Mouse (Mus musculus): Measurements from ENCODE around the gene Ddx3y.

Gene Ddx3y

DNA sequence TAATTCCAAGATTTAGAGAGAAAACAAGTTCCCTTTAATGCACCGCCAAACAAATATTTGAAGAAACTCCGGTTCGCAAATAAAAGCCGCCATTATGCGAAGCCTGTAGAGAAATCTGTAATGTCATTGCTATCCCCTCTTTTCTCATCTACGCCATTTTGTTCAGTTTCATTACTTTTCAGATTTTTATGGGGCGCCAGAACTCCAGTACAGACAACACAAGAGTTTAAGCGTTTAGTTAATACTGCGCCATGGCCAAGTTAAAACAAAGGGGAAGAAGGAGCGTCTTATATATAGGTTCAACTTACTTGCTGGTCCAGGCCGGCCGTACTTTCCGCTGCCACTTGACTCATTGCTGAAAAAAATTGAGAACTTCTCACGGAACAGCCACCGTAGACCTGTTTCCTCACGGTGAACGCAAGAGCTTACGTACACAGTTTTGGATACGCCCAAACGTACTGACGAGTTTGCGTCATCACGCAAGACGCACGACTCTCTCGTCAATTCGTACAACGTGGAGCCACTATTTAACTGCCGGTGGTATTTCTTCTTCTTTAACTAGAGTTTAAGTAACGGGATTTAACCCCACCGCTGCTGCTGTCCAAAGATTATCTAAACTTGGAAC, at the start of gene Ddx3y:
Gene Ddx3y, minus strand, starts transcription at position 459 of the 625 bp plus-strand sequence.
- peak; percentile 38 for DNase-seq (ENCODE audit: low read depth, low spot score)

DNA sequence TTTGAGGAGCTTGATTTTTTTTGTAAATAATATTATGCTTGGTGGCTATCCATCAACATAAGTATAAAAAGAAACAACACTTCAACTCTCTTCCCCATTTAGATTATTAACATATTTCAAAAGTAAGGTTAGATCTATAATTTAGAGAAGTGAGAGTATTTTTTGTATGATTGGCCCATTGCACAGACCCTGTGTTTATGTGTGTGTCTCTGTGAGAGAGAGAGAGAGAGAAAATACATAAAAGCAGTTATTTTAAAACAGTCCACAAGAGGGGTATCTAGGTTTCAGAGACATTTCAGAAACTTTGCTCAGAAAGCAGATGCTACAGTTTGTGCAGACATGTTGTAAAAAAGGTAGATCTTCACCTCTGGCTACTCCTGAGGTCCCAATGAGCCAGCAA, 7.3 kb upstream of the Ddx3y start:
- DNase-seq (ENCODE audit: low read depth, low spot score) = no peak

DNA sequence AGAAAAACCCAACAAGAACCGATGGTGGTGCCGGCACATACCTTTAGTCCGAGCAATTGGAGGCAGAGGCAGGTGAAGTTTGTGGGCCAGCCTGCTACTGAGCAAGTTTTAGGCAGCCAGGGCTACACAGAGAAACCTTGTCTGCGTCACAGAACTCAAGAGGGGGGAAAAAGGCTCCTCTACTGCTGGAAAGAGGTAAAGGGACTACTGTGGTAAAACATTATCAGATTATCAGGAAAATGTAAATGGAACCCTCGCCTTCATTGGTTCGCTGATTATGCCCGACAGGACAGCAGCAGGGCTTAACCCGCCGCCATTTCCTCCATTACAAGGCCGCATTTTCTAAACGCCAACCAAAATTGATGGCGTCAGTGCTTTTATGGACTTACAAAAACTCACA, 694 bp downstream of the Ddx3y start:
- no peak for DNase-seq (ENCODE audit: low read depth, low spot score)

DNA sequence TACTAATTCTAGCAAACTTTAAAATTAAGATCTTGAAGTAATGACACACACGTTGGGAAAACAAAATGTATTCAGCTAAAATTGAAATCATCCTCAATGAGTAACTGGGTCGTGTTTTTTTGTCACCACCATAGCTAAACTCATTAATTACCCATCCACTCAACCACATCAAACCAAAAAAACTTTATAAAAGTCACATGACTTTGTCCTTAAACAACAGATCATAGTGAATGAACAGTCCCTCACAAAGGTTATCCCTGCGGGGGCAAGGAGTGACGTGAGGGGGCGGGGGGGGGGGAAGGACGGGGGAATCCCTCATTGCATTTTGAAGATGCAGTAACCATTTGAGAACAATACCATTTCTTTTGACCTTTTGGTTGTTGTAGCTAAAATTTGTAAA, 40.3 kb downstream of the Ddx3y start:
- no peak for DNase-seq (ENCODE audit: low read depth, low spot score)

DNA sequence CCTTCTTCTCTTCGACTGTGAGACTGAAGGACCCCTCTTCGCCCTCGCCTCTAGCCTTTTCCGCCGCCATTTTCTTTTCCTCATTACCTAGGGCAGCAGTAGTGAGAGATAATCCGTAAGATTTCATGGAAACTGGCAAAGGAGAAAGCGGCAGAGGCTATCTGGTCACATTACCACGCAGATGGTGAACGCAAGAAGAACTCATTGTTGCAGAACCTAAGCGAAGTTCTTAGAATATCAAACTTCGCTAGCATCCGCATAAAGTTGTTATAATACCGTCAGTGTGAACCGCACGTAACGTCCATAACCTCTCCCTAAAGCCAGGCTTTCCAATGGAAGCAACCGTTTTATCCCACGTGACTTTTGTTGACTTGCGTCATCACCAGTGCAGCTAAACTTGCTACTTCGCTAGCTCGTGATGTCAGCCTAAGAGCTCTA, 41.0 kb downstream of the Ddx3y start, which contains the start of gene Uty:
Gene Uty, minus strand, starts transcription at position 334 of the 438 bp plus-strand sequence.
- DNase-seq (ENCODE audit: low read depth, low spot score) = peak; percentile 34

DNA sequence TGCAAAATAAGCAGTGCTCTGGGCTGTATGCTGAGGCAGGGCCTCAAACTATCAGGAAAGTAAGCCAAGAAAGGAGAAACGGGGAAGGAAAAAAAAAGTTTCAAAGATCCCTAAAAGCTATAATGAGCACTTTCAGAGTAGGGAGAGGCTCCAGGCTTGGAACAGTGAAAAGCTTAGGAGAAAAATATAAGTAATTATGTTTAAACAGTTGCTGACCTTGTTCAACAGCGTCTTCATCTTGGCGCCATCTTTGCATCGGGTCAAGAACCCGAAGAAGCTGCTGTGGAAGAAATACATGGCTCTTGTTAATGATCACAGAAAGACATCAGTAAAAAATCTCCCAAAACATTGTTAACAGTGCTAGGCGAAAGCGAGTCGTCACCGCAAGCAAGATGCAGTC, 41.5 kb downstream of the Ddx3y start:
- DNase-seq (ENCODE audit: low read depth, low spot score) = no peak

DNA sequence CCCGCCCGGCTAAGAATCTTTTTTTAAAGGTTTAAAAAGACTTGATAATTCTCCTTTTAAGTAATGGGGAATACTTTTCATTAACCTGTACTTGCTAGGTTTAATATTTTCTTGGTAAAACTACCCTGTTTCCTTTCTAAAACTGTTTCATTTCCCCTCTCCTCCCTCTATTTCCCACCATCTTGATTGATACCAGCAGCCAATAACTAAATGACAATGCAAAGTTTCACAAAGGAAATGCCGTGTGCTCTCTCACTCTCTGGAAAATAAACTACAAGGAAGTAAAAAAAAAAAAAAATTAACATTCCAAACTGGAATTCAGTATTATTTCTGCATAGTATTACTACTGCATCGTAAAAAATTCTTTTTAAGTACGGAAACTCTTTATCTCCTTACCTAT, 42.0 kb downstream of the Ddx3y start:
- DNase-seq (ENCODE audit: low read depth, low spot score) = no peak

DNA sequence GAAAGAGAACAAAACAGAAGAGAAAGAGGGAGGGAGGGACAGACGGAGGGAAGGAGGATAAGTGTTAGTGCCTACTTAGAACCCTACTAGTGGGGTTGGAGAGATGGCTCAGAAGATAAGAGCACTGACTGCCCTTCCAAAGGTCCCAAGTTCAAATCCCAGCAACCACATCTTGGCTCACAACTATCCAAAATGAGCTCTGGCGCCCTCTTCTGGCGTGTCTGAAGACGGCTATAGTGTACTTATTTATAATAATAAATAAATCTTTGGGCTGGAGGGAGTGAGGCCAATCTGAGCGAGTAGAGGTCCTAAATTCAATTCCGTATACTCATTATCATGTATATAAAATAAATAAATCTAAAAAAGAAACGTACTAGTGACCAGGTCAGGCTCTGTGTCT, 66.4 kb downstream of the Ddx3y start:
- DNase-seq (ENCODE audit: low read depth, low spot score) = no peak
